Mouse (Mus musculus): Measurements from ENCODE around the gene Metap1d. TPM values are rescaled to one million over a fixed set of nuclear protein-coding genes. Genes with fewer than 3 reads are reported as not detected.

The Metap1d gene
- polyA plus RNA-seq, 1 experiment from 2014 or later, result 34.8 TPM

DNA sequence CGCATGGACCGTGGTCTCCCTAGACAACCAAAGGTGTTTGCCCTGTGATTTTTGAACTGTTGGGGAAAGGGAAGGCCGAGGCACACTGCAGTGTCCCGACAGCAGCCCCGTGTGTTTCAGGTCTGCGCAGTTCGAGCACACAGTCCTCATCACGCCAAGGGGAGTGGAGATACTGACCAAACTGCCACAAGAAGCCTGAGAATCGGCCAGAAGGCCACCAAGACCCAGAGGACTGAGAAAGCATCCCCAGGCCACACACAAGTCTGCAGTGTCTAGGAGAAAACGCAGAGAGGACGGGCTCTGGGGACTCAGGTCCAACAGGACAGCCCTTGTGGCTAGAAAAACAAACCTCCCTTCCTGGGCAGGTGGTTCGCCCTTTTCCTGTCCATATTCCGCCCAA is 71.7 kb downstream of the Metap1d start:
- no peak for ATAC-seq (replicated peaks; ENCODE audit: insufficient number of reproducible peaks, low FRiP score, low TSS enrichment)
- H3K4me3 ChIP-seq (ENCODE audit: low read depth, low read length), result no peak overlapping the region
- H3K9me3 ChIP-seq (replicated peaks; ENCODE audit: control insufficient read depth, low read length), result no peaks in the 10 kb centered on the region
- no peak overlapping the region for H3K9ac ChIP-seq (ENCODE audit: low read depth, low read length)
- H3K4me2 ChIP-seq, result no peak overlapping the region
- no peaks in the 10 kb centered on the region for H3K36me3 ChIP-seq (ENCODE audit: control insufficient read depth, insufficient read depth, low read length)
- H3K27ac ChIP-seq (ENCODE audit: low read depth, low read length), result no peak overlapping the region
- WGBS (ENCODE audit: insufficient replicate concordance), result 35% methylated on average over 13 of the region's 13 CpGs
- peaks cover 70% of the 10 kb centered on the region for H3K27me3 ChIP-seq (ENCODE audit: control insufficient read depth, insufficient read depth, low read length)
- H3K4me1 ChIP-seq (ENCODE audit: control insufficient read depth, insufficient read depth, low read length), result peaks cover 7% of the 10 kb centered on the region

DNA sequence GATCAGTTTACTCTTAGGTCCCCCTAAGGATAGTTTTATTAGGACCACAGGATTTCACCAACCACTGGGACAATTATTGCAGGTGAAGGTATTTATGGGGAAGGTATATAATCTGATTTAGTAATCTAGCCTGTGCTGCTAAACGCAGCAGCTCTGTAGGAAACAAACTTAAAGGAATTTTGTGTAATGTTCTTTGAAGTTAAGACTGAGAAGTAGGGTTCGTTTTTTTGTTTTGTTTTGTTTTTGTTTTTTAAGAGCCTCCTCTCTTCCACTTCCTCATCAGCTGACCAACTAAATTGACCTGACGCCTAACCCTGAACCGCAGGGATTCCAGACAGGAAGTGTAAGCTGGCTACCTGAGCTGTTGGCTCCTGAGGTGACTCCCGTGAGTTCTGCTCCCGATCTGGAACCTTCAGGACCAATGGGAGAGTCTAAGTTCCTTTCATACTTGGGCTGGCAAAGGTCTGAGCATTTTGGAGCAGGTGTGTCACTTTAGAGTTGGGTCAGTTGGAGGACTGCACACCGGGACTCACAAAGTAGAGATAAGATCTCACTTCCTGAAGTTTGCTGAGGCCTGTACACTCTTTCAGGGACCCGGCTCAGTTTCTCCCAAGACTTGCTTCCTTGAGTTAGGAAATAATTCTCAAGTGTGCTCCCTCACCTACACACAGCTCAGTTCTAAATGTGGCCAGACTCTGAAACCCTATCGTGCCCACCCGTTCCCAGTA is 73.7 kb downstream of the Metap1d start:
- Histone ChIP-seq H3K36me3 (ENCODE audit: control insufficient read depth, insufficient read depth, low read length) (no peaks in the 10 kb centered on the region), H3K9me3 (replicated peaks; ENCODE audit: control insufficient read depth, low read length) (no peaks in the 10 kb centered on the region), H3K9ac (ENCODE audit: low read depth, low read length) (no peak overlapping the region), H3K4me1 (ENCODE audit: control insufficient read depth, insufficient read depth, low read length) (peaks cover 16% of the 10 kb centered on the region), H3K4me3 (ENCODE audit: low read depth, low read length) (no peak overlapping the region), H3K27ac (ENCODE audit: low read depth, low read length) (no peak overlapping the region), H3K27me3 (ENCODE audit: control insufficient read depth, insufficient read depth, low read length) (peaks cover 86% of the 10 kb centered on the region), H3K4me2 (no peak overlapping the region)
- 3% methylated on average over 10 of the region's 10 CpGs for WGBS (ENCODE audit: insufficient replicate concordance)
- no peak for ATAC-seq (replicated peaks; ENCODE audit: insufficient number of reproducible peaks, low FRiP score, low TSS enrichment)

DNA sequence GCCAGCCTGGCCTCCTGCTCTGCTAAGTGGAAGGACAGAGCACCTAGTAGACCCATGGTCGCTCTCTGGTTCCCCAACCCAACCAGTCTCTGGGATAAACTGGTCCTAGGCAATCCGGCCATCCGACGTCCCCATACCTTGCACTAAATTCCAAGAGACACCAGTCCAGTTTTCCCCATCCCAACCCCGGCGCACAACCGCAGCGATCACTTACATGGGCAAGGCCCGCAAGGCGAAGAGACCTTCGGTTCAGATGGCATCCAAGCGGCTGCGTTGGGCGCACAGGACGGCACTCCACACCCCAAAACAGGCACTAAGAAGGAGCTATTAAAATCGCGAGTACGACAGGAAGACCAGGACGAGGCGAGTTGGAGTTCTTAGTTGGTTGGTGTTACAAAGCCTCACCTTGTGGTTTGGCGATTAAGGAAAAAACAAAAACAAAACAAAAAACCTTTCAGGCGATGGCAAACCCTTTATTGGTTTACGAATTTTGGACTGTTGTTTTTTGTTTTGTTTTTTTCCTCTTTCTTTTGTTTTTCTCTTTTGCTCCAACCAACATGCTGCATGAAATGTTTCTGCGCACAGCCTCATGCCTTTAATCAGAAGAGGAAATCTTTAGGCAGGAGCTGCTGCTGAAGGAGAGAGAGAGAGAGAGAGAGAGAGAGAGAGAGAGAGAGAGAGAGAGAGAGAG is 74.4 kb downstream of the Metap1d start:
- WGBS (ENCODE audit: insufficient replicate concordance), result 2% methylated on average over 24 of the region's 24 CpGs
- Histone ChIP-seq H3K27me3 (ENCODE audit: control insufficient read depth, insufficient read depth, low read length) (peaks cover 94% of the 10 kb centered on the region), H3K4me3 (ENCODE audit: low read depth, low read length) (no peak overlapping the region), H3K4me1 (ENCODE audit: control insufficient read depth, insufficient read depth, low read length) (peaks cover 16% of the 10 kb centered on the region), H3K27ac (ENCODE audit: low read depth, low read length) (no peak overlapping the region), H3K36me3 (ENCODE audit: control insufficient read depth, insufficient read depth, low read length) (no peaks in the 10 kb centered on the region), H3K9me3 (replicated peaks; ENCODE audit: control insufficient read depth, low read length) (no peaks in the 10 kb centered on the region), H3K9ac (ENCODE audit: low read depth, low read length) (no peak overlapping the region), H3K4me2 (no peak overlapping the region)
- ATAC-seq (replicated peaks; ENCODE audit: insufficient number of reproducible peaks, low FRiP score, low TSS enrichment), result no peak

DNA sequence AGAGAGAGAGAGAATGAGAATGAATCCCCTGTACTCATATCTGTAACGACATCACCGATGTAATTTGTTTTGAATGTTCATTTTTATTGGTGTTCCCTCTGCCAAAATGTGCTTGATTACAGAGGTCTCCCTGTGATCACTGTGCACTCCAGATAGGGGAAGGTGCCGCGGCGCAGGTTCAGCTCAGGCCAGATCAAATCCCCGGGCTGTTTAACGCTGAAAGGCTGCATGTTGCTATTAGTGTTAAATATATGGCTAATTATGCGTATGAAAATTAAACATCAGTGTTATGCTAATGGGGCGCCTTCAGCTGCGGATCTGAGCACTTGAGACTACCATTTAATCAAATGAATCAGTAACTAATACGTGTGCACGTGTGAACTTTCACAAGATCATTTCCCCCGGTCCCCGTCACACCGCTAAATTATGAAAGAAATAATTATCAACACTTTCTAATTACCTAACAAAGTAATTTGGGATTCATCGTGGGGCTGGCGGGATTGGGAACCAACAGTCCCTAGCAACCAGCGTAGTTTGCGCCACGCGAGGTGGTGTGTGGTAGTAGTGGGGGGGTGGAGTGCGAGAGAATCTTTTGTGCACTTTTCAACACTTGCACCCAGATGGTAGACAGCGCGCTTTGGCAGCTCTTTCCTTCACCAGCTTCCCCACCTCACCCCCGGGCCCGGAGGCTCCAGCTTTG is 75.1 kb downstream of the Metap1d start, which contains the start of gene Dlx1:
TSS of gene Dlx1 (plus strand) at position 100 of the 700 bp plus-strand sequence.
- Histone ChIP-seq H3K4me3 (ENCODE audit: low read depth, low read length) (peak within 1 kb of the TSS; percentile 55), H3K9me3 (replicated peaks; ENCODE audit: control insufficient read depth, low read length) (no peaks in the 10 kb centered on the region), H3K27ac (ENCODE audit: low read depth, low read length) (no peak within 1 kb of the TSS), H3K4me2 (peak within 1 kb of the TSS; percentile 96), H3K36me3 (ENCODE audit: control insufficient read depth, insufficient read depth, low read length) (no peaks in the 10 kb centered on the region), H3K4me1 (ENCODE audit: control insufficient read depth, insufficient read depth, low read length) (peaks cover 16% of the 10 kb centered on the region), H3K27me3 (ENCODE audit: control insufficient read depth, insufficient read depth, low read length) (peaks cover 95% of the 10 kb centered on the region), H3K9ac (ENCODE audit: low read depth, low read length) (no peak within 1 kb of the TSS)
- ATAC-seq (replicated peaks; ENCODE audit: insufficient number of reproducible peaks, low FRiP score, low TSS enrichment), result no peak
- 2% methylated on average over 26 of the region's 26 CpGs for whole genome bisulfite sequencing (ENCODE audit: insufficient replicate concordance)

DNA sequence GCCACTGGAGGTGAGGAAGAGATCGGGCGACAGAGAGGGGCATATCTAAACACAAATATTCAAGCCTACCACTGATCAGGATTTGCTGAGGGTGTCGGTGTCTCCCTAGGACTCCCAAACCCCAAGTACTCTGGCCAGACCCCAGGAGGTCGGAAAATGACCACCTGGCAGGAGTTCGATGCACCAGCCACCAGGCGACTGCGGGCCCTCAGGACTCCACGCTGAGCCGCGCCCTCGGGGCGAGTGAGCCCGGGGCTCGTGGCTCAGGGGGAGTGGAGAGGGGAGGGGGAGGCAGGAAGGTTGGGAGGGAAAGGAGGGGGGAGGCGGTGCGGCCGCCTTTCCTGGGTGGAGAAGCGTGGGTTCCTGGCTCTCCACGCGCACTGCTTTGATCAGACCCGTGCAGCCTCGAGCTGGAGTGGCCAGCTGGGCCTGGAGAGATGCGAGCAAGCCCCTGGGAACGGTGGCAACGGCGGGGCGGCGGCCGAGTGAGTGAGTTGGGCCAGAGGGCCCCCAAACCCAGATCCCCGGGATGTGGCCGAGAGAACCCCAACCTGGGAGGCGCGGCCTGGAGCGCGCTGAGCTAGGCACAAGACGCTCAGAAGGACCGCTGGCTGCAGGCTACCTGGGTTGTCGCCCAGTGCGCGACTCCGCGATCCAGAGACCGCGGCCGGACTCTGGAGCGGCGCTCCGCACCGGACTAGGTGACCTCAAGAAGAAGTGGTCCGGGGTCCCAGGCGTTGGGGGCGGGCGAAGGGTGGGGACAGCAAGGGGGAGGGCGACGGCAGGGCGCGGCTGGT is 75.8 kb downstream of the Metap1d start:
- peak overlapping the region; percentile 1; the same call in 1 of the 2 replicates for H3K9ac ChIP-seq (ENCODE audit: low read depth, low read length)
- no peaks in the 10 kb centered on the region for H3K36me3 ChIP-seq (ENCODE audit: control insufficient read depth, insufficient read depth, low read length)
- peak overlapping the region; percentile 55 for H3K4me3 ChIP-seq (ENCODE audit: low read depth, low read length)
- peaks cover 16% of the 10 kb centered on the region for H3K4me1 ChIP-seq (ENCODE audit: control insufficient read depth, insufficient read depth, low read length)
- WGBS (ENCODE audit: insufficient replicate concordance), result 2% methylated on average over 53 of the region's 57 CpGs
- H3K27me3 ChIP-seq (ENCODE audit: control insufficient read depth, insufficient read depth, low read length), result peaks cover 94% of the 10 kb centered on the region
- no peak overlapping the region for H3K27ac ChIP-seq (ENCODE audit: low read depth, low read length)
- ATAC-seq (replicated peaks; ENCODE audit: insufficient number of reproducible peaks, low FRiP score, low TSS enrichment), result peak; percentile 19; the same call in 1 of the 2 replicates
- H3K4me2 ChIP-seq, result peak overlapping the region; percentile 96
- H3K9me3 ChIP-seq (replicated peaks; ENCODE audit: control insufficient read depth, low read length), result no peaks in the 10 kb centered on the region

DNA sequence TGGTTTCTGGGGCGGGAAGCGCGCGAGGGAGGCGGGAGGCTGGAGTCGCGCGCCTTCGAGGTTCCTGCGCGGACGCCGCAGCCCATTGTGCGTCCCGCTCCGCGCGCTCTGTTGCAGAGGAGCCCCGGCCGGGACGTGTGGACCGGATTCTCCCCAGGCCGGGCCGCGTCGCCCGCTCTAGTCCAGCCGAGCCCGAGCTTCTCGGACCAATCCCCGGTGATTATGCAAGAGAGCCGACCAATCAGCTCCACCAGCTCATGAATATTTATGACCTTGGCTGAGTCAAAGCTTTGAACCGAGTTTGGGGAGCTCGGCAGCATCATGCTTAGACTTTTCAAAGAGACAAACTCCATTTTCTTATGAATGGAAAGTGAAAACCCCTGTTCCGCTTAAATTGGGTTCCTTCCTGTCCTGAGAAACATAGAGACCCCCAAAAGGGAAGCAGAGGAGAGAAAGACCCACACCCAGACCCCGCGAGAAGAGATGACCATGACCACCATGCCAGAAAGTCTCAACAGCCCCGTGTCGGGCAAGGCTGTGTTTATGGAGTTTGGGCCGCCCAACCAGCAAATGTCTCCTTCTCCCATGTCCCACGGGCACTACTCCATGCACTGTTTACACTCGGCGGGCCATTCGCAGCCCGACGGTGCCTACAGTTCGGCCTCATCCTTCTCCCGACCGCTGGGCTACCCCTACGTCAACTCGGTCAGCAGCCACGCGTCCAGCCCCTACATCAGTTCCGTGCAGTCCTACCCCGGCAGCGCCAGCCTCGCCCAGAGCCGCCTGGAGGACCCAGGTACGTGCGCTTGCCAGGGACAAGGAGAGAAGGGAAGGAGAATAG is 76.7 kb downstream of the Metap1d start:
- Histone ChIP-seq H3K36me3 (ENCODE audit: control insufficient read depth, insufficient read depth, low read length) (no peaks in the 10 kb centered on the region), H3K4me2 (peak overlapping the region; percentile 96), H3K27me3 (ENCODE audit: control insufficient read depth, insufficient read depth, low read length) (peaks cover 95% of the 10 kb centered on the region), H3K27ac (ENCODE audit: low read depth, low read length) (peak overlapping the region; percentile 42; the same call in 1 of the 2 replicates), H3K9me3 (replicated peaks; ENCODE audit: control insufficient read depth, low read length) (no peaks in the 10 kb centered on the region), H3K4me1 (ENCODE audit: control insufficient read depth, insufficient read depth, low read length) (peaks cover 16% of the 10 kb centered on the region), H3K4me3 (ENCODE audit: low read depth, low read length) (peak overlapping the region; percentile 55), H3K9ac (ENCODE audit: low read depth, low read length) (0 out of 2 replicates have a peak overlapping the region, but pooled peaks have one; percentile 1)
- under 1% methylated on average over 56 of the region's 60 CpGs for WGBS (ENCODE audit: insufficient replicate concordance)
- peak; percentile 82 for ATAC-seq (replicated peaks; ENCODE audit: insufficient number of reproducible peaks, low FRiP score, low TSS enrichment)

DNA sequence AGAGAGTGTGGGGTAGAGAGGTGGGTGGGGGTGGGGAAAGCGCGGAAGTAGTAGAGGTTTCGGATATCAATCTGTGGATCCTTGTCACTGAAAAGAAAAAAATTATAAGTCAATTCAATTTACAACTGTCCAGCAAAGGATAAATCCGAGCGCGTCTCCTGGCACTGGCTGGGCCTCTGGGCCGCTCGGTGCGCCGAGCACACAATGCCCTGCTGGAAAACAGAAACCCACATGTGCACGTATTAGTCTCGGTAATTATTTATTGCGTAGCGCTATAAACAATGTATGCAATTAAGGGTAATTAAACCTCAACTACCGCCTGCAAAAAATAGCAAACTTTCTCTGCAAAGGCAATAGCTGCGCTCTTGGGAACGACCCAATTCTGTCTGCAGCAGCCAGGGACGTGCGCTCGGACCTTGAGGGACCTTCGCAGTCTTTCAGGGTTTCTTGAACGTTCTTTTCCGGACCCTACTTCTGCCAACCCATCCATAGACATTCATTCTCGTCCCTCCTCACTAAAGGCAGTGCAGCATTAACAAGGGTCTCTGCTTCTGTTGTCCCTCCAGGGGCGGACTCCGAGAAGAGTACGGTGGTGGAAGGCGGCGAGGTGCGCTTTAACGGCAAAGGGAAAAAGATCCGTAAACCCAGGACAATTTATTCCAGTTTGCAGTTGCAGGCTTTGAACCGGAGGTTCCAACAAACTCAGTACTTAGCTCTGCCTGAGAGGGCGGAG is 77.5 kb downstream of the Metap1d start:
- Histone ChIP-seq H3K27ac (ENCODE audit: low read depth, low read length) (no peak overlapping the region), H3K27me3 (ENCODE audit: control insufficient read depth, insufficient read depth, low read length) (peaks cover 94% of the 10 kb centered on the region), H3K4me2 (peak overlapping the region; percentile 96), H3K9me3 (replicated peaks; ENCODE audit: control insufficient read depth, low read length) (no peaks in the 10 kb centered on the region), H3K4me3 (ENCODE audit: low read depth, low read length) (peak overlapping the region; percentile 55), H3K36me3 (ENCODE audit: control insufficient read depth, insufficient read depth, low read length) (no peaks in the 10 kb centered on the region), H3K4me1 (ENCODE audit: control insufficient read depth, insufficient read depth, low read length) (peaks cover 16% of the 10 kb centered on the region), H3K9ac (ENCODE audit: low read depth, low read length) (no peak overlapping the region)
- no peak for ATAC-seq (replicated peaks; ENCODE audit: insufficient number of reproducible peaks, low FRiP score, low TSS enrichment)
- WGBS (ENCODE audit: insufficient replicate concordance), result 2% methylated on average over 34 of the region's 34 CpGs

Measured in heart, embryonic 11.5 days (tissue).